Mouse (Mus musculus): Measurements from ENCODE around the gene Rps4x.

The Rps4x gene

DNA sequence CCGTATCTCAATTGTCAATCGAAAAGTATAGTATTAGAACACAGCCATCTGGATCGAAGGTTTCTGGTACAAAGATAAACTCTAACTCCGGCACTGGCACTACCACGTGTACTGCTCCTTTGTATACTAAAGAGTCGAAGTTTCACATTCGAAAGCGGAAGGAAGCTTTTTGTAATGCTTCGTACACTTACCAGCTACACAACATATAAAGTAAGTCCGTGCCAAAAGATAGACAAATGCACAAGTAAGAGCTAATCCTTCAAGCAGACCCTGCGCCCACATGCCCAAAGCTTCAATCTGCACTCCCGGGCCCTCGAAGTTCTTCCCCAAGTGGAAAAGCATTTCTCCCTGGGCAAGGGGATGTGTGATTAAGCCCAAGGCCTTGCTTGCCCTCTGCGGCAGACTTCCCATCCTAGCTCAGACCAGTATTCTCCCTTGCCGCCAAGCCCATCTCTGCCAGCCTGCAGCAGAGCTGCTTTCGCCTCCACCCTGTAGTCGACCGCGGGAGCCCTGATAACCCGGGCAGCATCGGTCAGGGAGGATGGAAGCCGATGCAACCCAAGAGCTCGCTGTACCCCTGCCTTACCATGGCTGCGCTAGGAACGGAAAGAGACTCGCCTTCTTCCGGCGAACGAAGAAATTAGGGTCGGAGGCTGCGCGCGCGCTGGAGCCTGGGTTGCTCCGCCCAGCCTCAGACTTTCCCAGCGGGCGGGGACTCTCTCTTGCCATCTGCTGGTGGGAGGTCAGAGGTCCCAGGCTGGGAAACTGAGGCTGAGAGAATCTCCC, at the start of gene Rps4x:
Rps4x (minus strand) TSS at position 683 of the 786 bp plus-strand sequence.
- DNase-seq (ENCODE audit: low read depth), result peak; percentile 89

DNA sequence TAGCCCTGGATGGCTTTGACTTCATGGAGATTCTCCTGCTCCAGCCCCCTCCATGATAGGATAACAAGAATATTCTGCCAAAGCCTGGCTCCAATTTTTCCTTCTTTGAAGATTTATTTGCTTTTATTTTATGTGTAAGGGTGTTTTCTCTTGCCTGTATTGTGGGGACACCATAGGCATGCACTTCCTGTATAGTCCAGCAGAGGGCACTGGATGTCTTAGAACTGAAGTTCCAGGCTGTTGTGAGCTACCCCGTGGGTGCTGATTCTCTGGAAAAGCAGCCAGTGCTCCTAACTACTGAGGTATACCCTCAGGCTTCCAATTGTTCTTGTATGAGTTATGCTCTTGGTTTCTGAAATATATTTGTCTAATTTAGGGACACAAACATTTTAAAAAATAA, 29.9 kb upstream of the Rps4x start:
- DNase-seq (ENCODE audit: low read depth), result peak; percentile 68

DNA sequence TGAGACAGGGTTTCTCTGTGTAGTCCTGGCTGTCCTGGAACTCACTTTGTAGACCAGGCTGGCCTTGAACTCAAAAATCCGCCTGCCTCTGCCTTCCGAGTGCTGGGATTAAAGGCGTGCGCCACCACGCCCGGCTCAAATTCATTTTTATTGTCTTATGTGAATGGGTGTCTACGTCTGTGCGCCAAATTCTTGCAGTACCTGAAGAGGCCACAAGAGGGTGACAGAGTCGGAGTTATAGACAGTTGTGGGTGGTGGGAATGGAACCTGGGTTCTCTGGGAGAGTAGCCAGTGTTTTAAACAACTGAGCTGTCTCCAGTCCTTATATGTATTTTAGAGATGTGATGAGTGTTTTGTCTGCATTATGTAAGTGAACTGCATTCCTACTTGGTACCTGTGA, 26.2 kb upstream of the Rps4x start:
- DNase-seq (ENCODE audit: low read depth), result peak; percentile 67

DNA sequence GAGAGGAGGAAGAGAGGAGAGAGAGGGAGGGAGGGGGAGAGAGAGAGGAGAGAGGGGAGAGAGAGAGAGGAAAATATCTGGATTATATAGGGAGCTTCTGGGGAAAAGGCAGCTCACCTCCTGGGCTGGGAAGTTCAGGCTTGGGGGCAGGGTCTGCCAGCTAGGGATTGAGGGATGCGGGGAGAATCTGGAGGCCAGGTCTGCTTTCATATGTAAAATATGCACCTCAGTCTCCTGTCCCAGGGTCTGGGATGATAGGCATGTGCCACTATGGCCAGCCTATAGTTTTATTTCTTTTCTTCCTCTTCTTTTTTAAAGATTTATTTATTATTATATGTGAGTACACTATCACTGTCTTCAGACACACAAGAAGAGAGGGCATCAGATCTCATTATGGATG, 1.6 kb upstream of the Rps4x start:
- DNase-seq (ENCODE audit: low read depth), result no peak

DNA sequence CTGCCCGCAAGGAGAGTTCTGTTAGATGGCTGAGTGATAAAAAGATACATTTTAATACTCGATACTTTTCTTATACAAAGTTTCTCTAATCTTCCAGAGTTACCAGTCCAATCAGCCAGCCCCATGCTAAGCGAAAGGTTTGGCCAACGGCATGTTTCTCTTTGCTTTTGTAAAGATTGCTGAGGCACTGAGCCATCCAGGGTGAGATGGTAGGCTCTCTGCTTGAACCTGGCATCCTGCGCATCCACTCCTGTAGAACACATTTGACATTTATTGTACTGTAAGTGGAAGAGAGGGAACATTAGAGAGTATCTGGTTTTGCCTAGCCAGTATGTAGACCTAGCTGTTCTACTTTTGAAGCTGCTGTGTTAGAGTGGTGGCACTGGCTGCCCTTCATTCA, 387 bp upstream of the Rps4x start:
- no peak for DNase-seq (ENCODE audit: low read depth)

DNA sequence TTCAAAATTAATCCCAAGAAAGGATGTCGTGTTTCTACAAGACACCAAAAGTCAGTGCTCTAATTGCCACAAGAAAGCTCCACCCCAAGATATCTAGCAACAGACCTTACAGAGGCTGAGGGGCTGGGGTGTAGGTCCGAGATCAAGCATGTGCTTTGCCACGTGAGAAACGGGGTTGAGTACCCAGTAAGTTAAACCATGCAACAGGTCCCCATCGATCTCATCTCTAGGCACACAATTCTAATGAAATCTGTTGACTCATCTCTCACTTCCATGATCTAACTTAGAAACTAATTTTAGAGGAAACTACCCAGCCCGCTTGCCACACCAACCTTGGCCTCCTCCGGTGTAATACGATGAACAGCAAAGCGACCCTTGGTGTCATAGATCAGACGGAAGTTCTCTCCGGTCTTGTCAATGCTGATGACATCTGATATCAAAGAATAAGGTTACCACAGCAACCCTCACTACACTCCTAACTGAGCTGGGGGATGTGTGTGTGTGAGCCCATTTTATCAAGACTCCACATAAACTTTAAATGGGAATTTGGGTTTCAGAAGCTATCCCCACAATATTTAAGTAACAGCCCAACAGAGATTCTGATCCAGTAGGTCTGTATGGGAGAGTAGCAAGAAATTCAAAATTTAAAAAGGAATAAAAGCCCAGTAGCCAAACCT, 2.0 kb downstream of the Rps4x start:
- peak; percentile 44 for DNase-seq (ENCODE audit: low read depth)

DNA sequence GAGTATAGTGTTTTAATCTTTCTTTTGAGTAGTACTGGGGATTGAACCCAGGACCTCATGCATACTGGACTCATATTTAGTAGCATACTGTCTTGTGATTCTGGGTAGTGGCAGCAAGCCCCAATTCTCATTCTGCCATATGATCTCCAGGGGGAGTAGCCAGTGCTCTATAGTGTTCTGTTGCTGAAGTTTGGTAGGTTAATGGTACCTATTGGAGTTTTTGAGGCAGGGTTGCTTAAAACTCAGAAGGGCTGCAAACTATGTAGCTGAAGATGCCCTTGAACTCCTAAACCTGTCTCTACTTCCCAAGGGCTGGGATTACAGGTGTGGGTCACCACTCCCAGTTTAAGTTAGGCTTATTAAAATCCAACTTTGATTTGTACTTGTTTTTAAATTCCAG, 6.6 kb downstream of the Rps4x start:
- DNase-seq (ENCODE audit: low read depth), result no peak

DNA sequence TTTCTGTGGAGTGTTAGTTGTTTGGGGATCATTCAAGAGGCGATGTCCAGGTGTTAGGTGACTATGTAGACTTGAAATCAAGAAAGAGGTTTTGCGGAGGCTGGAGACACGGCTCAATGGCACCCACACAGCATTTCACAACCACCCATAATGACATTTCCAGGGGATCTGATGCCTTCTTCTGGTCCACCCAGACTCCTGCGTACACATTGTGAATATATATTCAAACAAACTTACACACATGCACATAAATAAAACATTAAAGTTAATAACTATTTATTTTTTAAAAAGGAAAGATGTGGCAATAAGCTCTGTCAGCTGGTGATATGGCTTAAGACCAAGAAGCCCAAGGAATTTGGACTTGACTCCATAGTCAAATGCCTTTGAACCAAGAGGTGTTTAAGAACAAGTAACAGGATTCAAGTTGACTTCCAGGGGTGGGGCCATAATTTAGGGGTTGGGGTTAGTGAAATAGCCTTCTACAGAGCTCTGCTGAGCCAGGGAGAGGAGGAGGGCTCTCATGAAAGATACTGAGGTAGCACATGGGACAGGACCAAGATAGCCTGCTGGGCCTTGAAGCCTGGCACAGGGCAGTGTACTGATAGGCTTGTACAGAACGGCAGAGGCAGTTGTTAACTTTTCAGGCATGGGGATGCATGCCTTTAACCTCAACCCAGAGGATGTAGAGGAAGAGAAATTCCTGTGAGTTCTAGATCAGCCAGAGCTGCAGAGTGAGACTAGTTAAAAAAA, 13.5 kb downstream of the Rps4x start:
- no peak for DNase-seq (ENCODE audit: low read depth)

DNA sequence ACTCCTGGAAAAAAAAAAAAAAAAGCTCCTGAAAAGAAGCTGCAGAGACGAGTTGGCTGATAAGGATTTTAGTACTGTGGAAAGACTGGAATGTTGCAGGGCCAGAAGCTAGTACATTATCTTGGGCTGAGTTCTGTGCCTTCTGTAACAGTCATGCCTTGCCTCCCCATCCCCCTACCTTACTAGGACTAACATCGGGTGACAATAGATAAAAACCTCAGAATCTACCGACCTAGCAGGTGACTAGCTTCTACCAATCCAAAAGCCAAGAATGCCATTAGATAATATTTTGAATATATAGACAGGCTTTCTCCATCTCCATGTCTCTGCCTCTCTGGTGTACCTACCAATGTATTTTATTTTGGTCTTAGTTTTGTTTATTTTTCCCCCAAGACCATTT, 18.3 kb downstream of the Rps4x start:
- no peak for DNase-seq (ENCODE audit: low read depth)

DNA sequence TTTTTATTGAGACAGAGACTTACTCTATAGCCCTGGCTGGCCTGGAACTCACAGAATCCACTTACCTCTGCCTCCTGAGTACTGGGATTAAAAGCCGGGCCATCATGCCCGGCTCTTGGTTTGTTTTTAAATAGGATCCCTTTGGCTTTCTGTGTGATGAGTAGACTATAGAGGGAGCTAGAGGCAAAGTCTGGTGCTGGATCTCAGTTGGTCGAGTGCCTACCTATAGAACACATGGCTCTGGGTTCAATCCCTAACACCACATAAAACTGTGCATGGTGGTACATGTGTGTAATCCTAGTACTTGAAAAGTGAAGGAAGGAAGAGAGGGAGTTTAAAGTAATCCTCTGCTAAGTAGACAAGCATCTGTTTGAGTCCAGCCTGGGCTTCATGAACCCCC, 19.1 kb downstream of the Rps4x start:
- no peak for DNase-seq (ENCODE audit: low read depth)

DNA sequence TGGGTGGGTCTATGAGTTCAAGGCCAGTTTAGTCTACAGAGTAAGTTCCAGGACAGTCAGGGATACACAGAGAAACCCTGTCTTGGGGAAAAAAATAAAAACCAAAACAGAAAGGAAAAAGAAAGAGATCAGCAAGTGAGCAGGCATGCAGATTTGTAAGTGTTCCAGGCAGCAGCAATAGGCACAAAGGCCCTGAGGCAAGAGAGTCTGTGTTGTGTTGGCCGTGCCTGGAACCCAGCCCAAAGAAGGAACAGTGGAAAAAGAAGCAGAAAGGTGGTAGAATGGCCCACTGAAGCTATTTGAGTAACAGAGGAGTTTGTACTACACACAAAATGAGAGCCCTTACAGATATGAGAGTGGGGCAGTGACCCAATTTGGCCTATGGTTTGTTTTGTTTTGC, 19.5 kb downstream of the Rps4x start:
- no peak for DNase-seq (ENCODE audit: low read depth)

DNA sequence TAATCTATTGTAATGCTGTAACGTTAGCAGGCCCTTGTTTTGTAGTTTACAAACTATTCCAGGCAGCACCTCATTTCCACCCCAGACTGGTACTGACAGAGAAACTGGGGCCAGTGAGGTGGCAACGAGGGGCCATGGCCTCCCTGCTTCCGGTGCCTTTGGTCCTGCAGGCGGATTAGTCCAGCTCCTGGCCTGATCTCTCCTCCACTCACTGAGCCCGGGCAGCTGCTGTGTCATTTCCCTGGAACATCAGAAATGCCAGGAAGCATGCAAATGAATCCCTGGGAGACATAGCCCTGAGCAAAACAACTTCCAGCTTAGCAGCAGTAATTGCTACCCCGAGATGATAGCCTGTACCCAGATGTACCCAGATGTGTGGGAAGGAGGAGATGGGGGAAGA, 22.2 kb downstream of the Rps4x start:
- DNase-seq (ENCODE audit: low read depth), result no peak

DNA sequence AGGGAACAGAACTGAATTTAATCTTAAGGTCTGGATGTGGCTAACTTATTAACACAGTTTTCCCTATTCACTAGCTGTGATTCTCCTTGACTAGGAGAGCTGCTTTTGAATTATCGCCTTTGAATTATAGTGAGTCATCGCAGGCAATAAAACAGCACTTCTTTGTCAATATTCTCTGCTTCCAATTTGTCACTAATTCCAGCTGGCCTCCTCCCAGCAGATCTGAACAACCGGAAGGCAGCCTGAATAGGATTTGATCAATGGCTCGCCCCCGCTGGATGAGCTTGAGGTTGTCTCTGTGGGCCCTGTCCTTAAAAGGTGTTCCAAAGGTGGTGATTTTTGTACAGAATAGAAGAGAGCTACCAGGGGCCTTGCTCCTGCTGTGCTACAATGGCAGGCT, 22.7 kb downstream of the Rps4x start:
- DNase-seq (ENCODE audit: low read depth), result no peak

DNA sequence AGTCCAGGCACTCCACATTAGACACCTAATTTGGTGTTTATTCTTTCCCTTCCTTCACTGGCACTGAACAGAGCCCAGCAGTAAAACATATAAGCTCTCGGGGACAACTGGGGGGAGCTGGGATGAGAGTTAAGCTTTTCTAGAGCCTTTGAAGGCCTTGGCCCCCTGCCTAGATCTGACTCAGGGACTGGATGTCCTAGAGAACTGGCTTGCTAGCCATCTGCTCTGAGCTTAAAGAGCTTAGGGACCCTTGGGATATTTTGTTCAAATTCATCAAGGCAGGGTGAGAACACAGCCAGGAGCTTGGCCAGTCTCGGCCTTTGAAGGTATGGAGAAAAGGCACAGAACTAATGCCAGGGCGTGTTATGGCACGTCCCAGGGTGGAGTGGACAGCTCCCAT, 25.7 kb downstream of the Rps4x start:
- DNase-seq (ENCODE audit: low read depth), result no peak

DNA sequence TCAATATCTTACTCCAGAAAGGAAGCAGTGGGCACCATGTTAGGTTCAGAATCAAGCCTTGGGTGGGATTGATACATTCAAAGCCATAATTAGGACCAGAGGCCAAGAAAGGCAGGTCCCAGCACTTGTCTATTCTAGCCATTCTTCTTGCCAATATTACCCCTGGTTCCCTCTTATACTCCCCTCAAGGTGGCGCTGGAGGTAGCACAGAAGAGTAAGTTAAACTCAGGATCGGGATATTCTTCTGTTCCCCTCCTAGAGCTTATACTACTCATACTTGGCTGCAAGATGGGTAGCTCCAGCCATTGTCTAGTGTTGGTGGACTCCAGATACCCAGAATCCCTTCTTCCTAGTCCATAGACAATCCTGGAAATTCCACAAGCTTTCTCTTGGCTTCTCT, 26.1 kb downstream of the Rps4x start:
- no peak for DNase-seq (ENCODE audit: low read depth)

DNA sequence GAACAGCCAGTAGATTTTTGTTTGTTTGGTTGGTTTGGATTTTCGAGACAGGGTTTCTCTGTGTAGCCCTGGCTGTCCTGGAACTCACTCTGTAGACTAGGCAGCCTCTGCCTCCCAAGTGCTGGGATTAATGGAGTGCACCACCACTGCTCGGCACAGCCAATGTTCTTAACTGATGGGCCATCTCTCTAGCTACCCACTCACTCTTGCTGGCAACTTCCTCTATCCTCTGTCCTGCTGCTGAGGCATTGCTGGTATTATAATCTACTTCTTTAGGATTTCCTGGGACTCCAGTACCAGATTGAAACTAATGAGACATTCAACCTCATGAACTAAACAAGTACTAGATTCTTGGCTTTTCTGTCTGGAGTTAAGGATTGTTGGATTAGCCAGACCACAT, 28.7 kb downstream of the Rps4x start:
- no peak for DNase-seq (ENCODE audit: low read depth)

DNA sequence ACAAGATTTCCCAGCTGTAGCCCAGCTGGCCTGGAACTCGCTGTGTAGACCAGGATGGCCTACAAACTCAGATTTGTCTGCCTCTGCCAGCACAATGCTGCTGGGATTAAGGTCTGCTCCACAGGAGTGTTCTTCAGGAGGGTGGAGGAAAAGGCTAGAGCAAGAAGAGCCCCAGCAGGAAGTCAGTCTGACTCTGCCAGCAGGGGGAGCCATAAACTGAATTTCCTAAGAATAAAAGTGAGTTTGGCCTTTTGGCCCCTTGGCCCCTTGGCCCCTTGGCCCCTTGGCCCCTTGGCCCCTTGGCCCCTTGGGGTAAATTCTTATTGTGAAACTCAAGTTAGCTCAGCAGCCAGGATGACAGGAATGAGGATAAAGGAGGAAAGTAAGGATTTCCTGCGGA, 29.4 kb downstream of the Rps4x start:
- peak; percentile 72 for DNase-seq (ENCODE audit: low read depth)

DNA sequence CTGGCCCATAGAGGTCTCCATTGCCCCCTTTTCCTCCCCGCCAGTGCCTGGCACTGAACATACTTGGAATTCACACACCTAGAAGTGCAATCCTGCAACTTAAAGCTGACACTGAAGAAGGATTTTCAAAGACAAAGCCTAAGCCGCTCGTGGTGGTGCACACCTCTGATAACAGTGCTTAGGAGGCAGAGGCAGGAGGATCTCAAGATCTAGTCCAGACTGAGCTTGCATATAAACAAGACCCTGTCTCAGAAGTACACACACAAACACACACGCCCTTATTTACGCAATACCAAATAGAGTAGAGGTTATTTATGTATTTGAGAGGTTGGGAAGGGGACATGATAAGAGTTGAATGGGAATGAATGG, 31.8 kb downstream of the Rps4x start:
- DNase-seq (ENCODE audit: low read depth), result no peak

DNA sequence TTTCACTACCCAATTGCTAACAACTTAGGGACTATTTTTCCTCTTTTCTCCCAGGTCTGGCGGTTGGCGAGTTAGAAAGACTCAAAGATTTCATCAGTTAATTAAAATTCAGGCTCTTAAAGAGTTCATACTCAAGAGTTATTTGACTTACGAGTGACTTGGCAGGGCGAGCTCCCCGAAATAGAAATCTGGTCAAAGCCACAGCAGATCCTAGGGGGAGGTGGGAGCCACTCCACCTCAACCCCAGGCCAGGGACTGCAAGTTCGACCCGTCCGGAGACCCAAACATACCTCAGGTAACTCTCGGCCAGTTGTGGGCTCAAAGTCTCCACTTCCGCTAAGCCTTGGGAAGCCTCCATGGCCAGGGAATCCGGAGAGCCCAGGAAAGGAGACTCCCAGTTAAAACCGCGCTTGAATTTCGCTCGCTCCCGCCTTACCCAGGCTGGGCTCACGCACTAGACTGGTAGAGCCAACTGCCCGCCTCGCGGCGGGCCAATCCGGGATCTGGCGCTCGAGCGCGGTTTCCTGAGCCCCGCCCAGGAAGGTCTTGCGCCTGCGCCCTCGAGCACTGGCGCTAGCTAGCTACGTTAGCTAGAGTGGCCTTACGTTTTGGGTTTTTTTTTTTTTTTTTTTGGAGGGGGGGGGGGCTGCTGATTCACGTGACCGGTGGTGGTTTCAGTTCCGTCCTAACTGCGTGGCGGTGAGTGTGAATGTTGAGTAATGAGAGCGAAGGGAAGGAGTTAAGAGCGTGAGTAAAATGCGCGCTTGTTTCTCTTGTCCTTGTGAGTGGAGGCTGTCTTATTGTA, 32.4 kb downstream of the Rps4x start, which contains the start of gene Ercc6l:
Ercc6l (minus strand) TSS at position 474 of the 805 bp plus-strand sequence.
- peak; percentile 95 for DNase-seq (ENCODE audit: low read depth)

DNA sequence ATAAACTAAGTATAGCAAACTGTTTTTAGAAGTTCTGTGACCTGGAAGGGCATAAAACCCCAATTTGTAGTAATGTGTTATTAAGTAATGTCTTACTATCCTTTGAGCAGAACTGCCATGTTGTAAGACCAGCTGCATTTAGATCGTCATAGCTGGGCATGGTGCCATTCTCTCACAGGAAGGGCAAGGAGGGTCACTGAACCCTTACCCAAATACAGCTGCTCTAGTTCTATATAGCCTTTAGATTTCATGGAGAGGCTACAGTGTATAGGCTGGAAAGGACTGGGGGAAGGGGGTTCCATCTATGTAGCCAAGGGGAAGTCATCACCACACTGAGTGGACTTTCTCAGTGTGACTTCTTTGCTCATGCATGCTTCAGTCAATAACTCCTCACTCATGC, 48.0 kb downstream of the Rps4x start:
- DNase-seq (ENCODE audit: low read depth), result no peak

Data from naive thymus-derived CD4-positive, alpha-beta T cell, adult 2 months (primary cell).